Mouse (Mus musculus): Measurements from ENCODE around the gene Serpina1a. TPM values are rescaled to one million over a fixed set of nuclear protein-coding genes. Genes with fewer than 3 reads are reported as not detected.
"Not testable (repeated sequence)": the region's sequence is repeated elsewhere in the genome, so short reads cannot be mapped to it uniquely, and the experiment has no call there.

Serpina1a gene
- polyA plus RNA-seq (2012; rRNA removed) = 0.08 TPM in 1 of 2 replicates, not detected in the other

DNA sequence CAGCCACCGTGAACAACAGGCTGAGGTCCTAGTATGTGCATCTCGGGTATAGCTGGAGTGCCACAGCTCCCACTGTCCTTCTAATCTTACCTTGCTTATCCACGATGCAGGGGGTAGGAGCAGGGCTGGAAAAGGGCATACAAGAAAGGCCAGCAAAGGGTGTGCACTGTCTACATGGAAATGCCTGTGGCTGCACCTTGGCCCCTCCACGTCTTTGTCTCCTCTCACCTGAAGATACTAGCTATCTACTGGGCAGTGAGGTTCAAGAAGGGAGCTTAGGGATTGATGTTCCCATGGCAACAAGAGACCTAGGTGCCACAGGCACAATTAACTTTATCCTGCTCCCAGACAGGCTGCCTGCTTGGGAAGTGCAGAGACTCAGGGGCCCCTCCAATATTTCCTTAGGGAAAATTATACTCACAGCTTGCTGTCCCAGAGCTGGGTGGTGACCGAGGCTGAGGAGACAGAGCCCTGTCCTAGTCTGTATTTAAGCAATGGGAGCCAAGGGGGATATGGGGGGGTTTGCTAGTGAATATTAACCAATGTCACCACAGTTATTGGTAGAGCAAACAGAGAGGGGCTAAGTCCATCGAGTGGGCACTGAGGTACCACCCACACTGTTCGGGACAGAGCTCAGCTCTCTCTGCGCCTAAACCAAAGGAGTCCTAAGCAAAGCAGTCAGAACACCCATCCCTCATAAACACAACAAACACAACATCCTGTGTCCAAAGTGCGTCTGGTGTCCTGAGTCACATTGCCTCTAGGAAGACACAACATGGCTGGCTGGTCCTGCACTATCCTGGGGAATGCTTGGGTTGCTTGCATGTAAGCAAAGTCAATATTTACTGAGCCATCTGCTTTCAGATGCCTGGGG lies at the start of gene Serpina1a:
Gene Serpina1a, minus strand, starts transcription at position 462 of the 874 bp plus-strand sequence.
- DNase-seq (ENCODE audit: extremely low spot score in 1 of 2, low spot score in 1 of 2) = not testable (repeated sequence)

DNA sequence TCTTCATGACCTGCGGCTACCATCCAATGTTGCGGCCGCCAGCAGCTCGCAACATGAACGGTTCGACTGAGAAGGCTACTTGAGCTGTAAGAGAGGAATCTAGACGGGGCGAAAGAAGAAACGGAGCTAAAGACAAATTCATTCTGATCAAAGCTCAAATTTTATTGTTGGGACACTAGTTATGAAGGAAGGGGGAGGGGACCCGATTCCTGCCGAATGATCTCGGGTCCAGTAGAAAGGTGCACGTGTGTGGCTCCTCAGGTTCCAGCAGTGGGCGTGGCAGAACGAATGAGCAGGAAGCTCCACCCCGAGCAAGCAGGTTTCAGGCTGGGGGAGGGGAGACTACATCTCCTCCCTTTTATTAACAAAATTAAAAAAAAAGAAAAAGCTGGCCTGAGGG lies 45.8 kb upstream of the Serpina1a start:
- not testable (repeated sequence) for DNase-seq (ENCODE audit: extremely low spot score in 1 of 2, low spot score in 1 of 2)

DNA sequence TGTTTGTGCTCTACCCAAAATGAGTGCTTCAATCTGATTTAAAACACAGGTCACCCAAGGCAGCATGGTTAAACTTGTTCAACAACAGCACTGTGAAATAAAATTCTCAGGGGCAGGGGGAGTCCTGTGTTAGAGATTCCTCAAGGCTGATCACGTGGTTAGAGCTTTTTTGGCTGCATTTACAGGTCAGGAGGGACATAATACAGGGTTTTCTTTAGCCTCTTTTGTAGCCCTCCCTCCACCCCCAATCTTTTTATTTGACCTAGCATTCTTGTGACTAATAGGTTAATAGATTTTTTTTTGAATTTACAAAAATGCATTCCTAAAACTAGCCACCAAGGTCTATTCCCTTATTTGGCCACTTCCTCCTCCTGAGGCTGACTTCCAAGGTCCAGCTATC lies 44.4 kb upstream of the Serpina1a start:
- not testable (repeated sequence) for DNase-seq (ENCODE audit: extremely low spot score in 1 of 2, low spot score in 1 of 2)

DNA sequence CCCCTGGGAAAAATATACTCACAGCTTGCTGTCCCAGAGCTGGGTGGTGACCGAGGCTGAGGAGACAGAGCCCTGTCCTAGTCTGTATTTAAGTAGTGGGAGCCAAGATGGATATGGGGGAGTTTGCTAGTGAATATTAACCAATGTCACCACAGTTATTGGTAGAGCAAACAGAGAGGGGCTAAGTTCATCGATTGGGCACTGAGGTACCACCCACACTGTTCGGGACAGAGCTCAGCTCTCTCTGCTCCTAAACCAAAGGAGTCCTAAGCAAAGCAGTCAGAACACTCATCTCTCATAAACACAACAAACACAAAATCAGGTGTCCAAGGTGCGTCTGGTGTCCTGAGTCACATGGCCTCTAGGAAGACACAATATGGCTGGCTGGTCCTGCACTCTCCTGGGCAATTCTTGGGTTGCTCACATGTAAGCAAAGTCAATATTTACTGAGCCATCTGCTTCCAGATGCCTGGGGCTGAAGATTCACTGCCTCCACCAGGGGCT lies 41.5 kb upstream of the Serpina1a start, which contains the start of gene Serpina1c:
Gene Serpina1c, minus strand, starts transcription at position 51 of the 504 bp plus-strand sequence.
- not testable (repeated sequence) for DNase-seq (ENCODE audit: extremely low spot score in 1 of 2, low spot score in 1 of 2)

DNA sequence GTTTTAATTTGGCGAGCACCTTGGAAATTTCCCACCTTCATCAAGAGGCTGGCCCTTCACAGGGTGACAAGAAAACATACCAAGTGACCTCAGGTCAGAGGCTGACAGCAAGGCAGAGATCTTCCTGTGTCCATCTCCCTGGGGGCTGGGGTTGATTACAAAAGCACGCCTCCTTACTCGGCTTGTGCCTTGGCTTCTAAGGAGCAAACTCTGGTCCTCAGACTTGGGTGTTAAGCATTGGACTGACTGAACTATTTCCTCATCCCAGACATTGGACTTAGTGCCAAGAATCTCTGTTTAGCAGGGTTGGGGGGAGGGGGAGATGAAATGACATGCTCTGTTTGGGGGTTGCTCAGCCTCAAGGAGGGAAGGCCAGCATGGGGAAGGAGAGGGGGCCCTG lies 38.6 kb upstream of the Serpina1a start:
- DNase-seq (ENCODE audit: extremely low spot score in 1 of 2, low spot score in 1 of 2) = not testable (repeated sequence)

DNA sequence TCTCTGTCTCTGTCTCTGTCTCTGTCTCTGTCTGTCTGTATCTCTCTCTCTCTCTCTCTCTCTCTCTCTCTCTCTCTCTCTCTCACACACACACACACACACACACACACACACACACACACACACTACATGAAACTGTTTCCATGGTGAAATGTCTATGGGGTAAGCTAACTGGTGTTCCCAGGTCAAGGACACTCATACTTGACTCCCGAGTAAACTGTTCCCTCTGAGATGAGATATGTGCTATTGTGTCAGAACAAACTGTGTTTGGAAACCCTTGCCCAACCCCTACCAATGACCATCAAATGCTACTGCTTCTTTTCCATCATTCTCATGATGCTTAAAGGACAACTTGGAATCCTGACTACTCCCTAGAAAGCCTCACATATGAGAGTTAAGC lies 3.5 kb upstream of the Serpina1a start:
- not testable (repeated sequence) for DNase-seq (ENCODE audit: extremely low spot score in 1 of 2, low spot score in 1 of 2)

DNA sequence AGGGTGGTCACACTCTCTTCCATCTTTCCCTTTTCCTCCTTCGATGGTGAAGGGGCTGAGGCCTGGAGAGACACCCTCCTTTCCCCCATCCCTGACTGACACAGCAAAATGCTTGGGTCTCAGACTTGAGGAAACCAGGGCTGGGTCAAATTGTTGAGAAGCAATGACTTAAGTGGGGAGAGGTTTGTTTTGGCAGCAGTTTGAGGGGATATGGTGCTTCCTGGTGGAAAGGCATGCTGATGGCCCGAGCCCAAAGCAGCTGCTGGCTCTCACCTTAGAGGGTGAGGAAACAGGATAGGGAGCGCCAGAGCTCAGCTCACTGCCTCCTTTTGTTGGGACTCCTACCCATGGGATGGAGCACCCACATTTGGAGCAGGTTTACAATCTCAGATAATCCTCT lies 2.4 kb downstream of the Serpina1a start:
- DNase-seq (ENCODE audit: extremely low spot score in 1 of 2, low spot score in 1 of 2) = no peak

DNA sequence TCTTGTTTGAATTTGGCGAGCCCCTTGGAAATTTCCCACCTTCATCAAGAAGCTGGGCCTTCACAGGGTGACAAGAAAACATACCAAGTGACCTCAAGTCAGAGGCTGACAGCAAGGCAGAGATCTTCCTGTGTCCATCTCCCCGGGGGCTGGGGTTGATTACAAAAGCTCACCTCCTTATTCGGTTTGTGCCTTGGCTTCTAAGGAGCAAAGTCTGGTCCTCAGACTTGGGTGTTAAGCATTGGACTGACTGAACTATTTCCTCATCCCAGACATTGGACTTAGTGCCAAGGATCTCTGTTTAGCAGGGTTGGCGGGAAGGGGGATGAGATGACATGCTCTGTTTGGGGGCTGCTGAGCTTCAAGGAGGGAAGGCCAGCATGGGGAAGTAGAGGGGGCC lies 2.8 kb downstream of the Serpina1a start:
- not testable (repeated sequence) for DNase-seq (ENCODE audit: extremely low spot score in 1 of 2, low spot score in 1 of 2)

DNA sequence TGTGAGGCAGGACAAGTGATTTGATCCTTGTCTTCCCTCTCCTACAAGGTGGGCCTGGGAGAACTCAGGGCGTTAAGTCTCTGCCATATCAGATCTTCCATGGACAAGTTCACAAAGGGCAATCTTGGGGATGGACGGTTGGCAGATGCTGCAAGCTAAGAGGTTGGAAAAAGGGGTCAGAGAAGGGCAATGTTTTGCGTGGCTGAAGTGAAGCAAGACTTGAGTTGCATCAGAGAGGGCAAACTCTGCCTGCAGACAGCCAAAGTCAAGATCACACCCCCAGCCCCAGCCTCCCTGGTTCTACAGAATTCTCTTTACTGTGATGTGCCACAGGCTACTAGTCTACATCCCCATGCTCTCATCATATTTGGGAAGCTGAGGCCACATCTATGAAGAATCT lies 3.8 kb downstream of the Serpina1a start:
- DNase-seq (ENCODE audit: extremely low spot score in 1 of 2, low spot score in 1 of 2) = not testable (repeated sequence)

DNA sequence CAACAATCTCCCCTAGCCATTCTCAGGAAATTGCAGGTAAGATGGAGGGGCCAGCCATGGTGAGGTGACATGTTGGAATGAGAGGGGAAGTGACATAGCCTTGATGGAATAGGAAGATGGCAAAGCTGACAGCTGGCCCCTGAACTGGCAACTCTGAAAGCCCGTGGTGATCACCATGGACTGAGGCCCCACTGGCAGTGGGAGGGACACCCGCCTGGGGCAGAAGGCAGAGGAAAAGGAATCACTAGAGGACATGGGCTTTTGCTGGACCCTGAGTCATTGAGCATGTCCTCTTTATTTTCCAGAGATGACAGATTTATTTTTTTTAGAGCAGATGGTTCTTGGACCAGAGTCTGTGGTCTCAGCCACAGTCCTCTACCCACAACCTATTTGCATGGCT lies 10.3 kb downstream of the Serpina1a start:
- DNase-seq (ENCODE audit: extremely low spot score in 1 of 2, low spot score in 1 of 2) = not testable (repeated sequence)

DNA sequence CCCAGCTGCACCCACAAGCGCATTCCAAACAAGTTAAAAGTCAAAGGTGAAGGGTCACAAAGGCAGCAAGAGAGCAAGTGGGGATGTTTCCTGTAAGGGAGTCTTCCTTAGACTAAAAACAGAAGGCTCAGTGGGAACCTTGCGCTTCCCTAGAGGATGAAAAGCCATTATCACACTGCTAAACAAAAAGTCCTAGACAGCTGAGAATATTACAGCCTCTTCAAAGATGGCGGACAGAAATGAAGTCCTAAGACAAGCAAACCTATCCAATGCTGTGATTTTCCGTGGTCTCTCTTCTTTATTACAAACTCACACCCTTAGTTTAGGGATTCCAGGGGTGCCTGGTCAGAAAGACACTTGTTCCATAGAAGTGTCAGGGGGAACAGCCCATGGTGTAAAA lies 33.1 kb downstream of the Serpina1a start, which contains the start of gene Serpina1b:
Gene Serpina1b, minus strand, starts transcription at position 101 of the 400 bp plus-strand sequence.
- DNase-seq (ENCODE audit: extremely low spot score in 1 of 2, low spot score in 1 of 2) = not testable (repeated sequence)

DNA sequence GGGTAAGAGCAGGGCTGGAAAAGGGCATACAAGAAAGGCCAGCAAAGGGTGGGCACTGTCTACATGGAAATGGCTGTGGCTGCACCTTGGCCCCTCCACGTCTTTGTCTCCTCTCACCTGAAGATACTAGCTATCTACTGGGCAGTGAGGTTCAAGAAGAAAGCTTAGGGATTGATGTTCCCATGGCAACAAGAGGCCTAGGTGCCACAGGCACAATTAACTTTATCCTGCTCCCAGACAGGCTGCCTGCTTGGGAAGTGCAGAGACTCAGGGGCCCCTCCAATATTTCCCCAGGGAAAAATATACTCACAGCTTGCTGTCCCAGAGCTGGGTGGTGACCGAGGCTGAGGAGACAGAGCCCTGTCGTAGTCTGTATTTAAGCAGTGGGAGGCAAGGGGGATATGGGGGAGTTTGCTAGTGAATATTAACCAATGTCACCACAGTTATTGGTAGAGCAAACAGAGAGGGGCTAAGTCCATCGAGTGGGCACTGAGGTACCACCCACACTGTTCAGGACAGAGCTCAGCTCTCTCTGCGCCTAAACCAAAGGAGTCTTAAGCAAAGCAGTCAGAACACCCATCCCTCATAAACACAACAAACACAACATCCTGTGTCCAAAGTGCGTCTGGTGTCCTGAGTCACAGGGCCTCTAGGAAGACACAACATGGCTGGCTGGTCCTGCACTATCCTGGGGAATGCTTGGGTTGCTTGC lies 35.5 kb downstream of the Serpina1a start:
- not testable (repeated sequence) for DNase-seq (ENCODE audit: extremely low spot score in 1 of 2, low spot score in 1 of 2)

DNA sequence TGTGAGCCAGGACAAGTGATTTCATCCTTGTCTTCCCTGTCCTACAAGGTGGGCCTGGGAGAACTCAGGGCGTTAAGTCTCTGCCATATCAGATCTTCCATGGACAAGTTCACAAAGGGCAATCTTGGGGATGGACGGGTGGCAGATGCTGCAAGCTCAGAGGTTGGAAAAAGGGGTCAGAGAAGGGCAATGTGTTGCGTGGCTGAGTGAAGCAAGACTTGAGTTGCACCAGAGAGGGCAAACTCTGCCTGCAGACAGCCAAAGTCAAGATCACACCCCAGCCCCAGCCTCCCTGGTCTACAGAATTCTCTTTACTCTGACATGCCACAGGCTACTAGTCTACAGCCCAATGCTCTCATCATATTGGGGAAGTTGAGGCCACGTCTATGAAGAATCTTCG lies 39.5 kb downstream of the Serpina1a start:
- DNase-seq (ENCODE audit: extremely low spot score in 1 of 2, low spot score in 1 of 2) = not testable (repeated sequence)

Other genes with a start within 250 kb of the Serpina1a start
- gene Serpina10, start 232.1 kb downstream of the Serpina1a start, polyA plus RNA-seq (2012; rRNA removed) = 0.02 TPM in 1 of 2 replicates, not detected in the other
- not detected in 2 replicates for gene Serpina6, start 206.3 kb downstream of the Serpina1a start, polyA plus RNA-seq (2012; rRNA removed)
- gene Serpina16, start 187.4 kb downstream of the Serpina1a start, polyA plus RNA-seq (2012; rRNA removed) = not detected in 2 replicates
- not detected in 2 replicates for gene Serpina1f, start 168.0 kb downstream of the Serpina1a start, polyA plus RNA-seq (2012; rRNA removed)
- gene Serpina1d, start 90.0 kb downstream of the Serpina1a start, polyA plus RNA-seq (2012; rRNA removed) = not detected in 2 replicates
- gene Serpina1b, start 33.2 kb downstream of the Serpina1a start, polyA plus RNA-seq (2012; rRNA removed) = 0.08 TPM in 1 of 2 replicates, not detected in the other
- gene Serpina1c, start 41.3 kb upstream of the Serpina1a start, polyA plus RNA-seq (2012; rRNA removed) = not detected in 2 replicates
- 0.34 TPM in 1 of 2 replicates, not detected in the other for gene Serpina1e, start 95.4 kb upstream of the Serpina1a start, polyA plus RNA-seq (2012; rRNA removed)
- gene Serpina11, start 126.4 kb upstream of the Serpina1a start, polyA plus RNA-seq (2012; rRNA removed) = not detected in 2 replicates
- 1.5 TPM in 2 replicates for gene Serpina9, start 150.2 kb upstream of the Serpina1a start, polyA plus RNA-seq (2012; rRNA removed)
- gene Serpina12, start 180.9 kb upstream of the Serpina1a start, polyA plus RNA-seq (2012; rRNA removed) = not detected in 2 replicates
- not detected in 2 replicates for gene Serpina5, start 237.6 kb upstream of the Serpina1a start, polyA plus RNA-seq (2012; rRNA removed)
- gene Serpina3a, start 249.2 kb upstream of the Serpina1a start, polyA plus RNA-seq (2012; rRNA removed) = not detected in 2 replicates

Measured in frontal cortex, adult 2 months (tissue).